Mouse (Mus musculus): Measurements from ENCODE around the gene Polg2. TPM values are rescaled to one million over a fixed set of nuclear protein-coding genes. Genes with fewer than 3 reads are reported as not detected.
"Not testable (repeated sequence)": the region's sequence is repeated elsewhere in the genome, so short reads cannot be mapped to it uniquely, and the experiment has no call there.

Gene Polg2
- total and polyA plus RNA-seq, 3 experiments: 12.1 to 12.5 (median 12.3) TPM

DNA sequence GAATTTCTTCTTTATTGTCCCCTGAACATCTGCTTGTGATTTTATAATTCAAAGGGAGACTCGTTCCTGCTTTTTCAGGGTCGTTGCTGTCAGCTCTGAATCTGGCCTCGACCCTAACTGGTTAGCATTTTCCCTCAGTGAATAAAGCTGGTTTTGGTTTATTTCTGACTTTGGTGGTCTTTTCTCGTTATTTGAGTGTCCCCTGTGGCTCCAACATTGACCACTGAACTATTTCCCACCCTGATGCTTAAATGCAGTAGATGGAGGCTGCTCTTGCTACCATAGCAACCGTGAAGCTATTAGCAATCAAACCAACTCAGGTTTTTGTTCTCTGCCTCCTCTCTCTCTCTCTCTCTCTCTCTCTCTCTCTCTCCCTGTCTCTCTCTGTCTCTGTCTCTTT is 51.4 kb downstream of the Polg2 start:
- Histone ChIP-seq H3K9me3 (replicated peaks; ENCODE audit: low read length) (peaks cover 12% of the 10 kb centered on the region), H3K79me2 (replicated peaks; ENCODE audit: control insufficient read depth, extremely low read depth, insufficient read depth, poor library complexity, severe bottlenecking) (no peaks in the 10 kb centered on the region; the same call in 1 of the 2 replicates), H3K4me1 (ENCODE audit: control insufficient read depth in 1 of 2, insufficient read depth in 2 of 2) (peaks cover 8 to 33% of the 10 kb centered on the region in 2 experiments), H3K4me3 (replicated peaks in 1 of 3; ENCODE audit: low read depth in 2 of 3, low read length in 2 of 3, poor library complexity in 1 of 3) (no peak overlapping the region), H3K9ac (ENCODE audit: insufficient read depth, low read depth) (no peak overlapping the region), H3K36me3 (replicated peaks in 1 of 2; ENCODE audit: control insufficient read depth in 1 of 2, insufficient read depth in 1 of 2, low read length in 1 of 2) (peaks cover 16 to 30% of the 10 kb centered on the region in 2 experiments), H3K27me3 (replicated peaks) (no peaks in the 10 kb centered on the region), H3K27ac (ENCODE audit: insufficient read depth, low read depth) (no peak overlapping the region), H3K4me2 (ENCODE audit: insufficient read depth, low read depth, poor library complexity, severe bottlenecking) (no peak overlapping the region)
- no peak for DNase-seq (ENCODE audit: extremely low read depth)
- dilution Hi-C loops (cut with MboI; ENCODE audit: extremely low pct_ligation_motif_present, extremely low pct_unique_long_range_greater_than_20kb, low sequenced_read_pairs): no loop called here
- in situ Hi-C loops (cut with MboI; ENCODE audit: low pct_ligation_motif_present, low pct_unique_long_range_greater_than_20kb, low sequenced_read_pairs): no loop called here
- no peak for TF ChIP-seq MAFK (IDR thresholded peaks at IDR 0.05; ENCODE audit: insufficient replicate concordance, low read length)
- no peak for TF ChIP-seq ETS1 (conservative IDR thresholded peaks at IDR 0.05; ENCODE audit: low read depth, low read length)
- no peak for TF ChIP-seq SMC3 (IDR thresholded peaks at IDR 0.05; ENCODE audit: low read depth, low read length)
- TF ChIP-seq TCF12 (IDR thresholded peaks at IDR 0.05; ENCODE audit: low read depth, low read length): no peak
- no peak for TF ChIP-seq ZMIZ1 (IDR thresholded peaks at IDR 0.05; ENCODE audit: low read depth, low read length)
- TF ChIP-seq MYC (IDR thresholded peaks at IDR 0.05; ENCODE audit: low read depth, low read length): no peak
- no peak for TF ChIP-seq BHLHE40 (IDR thresholded peaks at IDR 0.05; ENCODE audit: low read depth, low read length)
- TF ChIP-seq TBP (conservative IDR thresholded peaks at IDR 0.05; ENCODE audit: low read depth, low read length): no peak
- no peak for TF ChIP-seq EP300 (IDR thresholded peaks at IDR 0.05; ENCODE audit: low read length)
- TF ChIP-seq ZKSCAN1 (IDR thresholded peaks at IDR 0.05; ENCODE audit: borderline replicate concordance, low read depth, low read length): no peak
- no peak for TF ChIP-seq NRF1 (IDR thresholded peaks at IDR 0.05; ENCODE audit: low read depth, low read length)
- no peak for TF ChIP-seq RAD21 (IDR thresholded peaks at IDR 0.05; ENCODE audit: low read depth, low read length)
- TF ChIP-seq POLR2A (IDR thresholded peaks at IDR 0.05; ENCODE audit: low read depth, low read length): no peak

DNA sequence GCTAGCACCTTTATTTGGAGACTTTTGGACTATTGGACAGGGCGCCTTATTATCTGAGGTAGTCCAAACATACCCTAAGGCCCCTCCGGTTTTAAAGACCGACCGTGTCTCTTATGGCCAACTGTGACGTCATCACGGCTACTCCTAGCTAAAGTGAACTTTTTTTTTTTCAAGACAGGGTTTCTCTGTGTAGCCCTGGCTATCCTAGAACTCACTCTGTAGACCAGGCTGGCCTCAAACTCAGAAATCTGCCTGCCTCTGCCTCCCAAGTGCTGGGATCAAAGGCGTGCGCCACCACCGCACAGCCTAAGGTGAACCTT is 54.5 kb downstream of the Polg2 start:
- DNase-seq (ENCODE audit: extremely low read depth); H3K9me3 ChIP-seq (replicated peaks; ENCODE audit: low read length); in situ Hi-C loops (cut with MboI; ENCODE audit: low pct_ligation_motif_present, low pct_unique_long_range_greater_than_20kb, low sequenced_read_pairs); H3K27me3 ChIP-seq (replicated peaks); H3K4me2 ChIP-seq (ENCODE audit: insufficient read depth, low read depth, poor library complexity, severe bottlenecking); dilution Hi-C loops (cut with MboI; ENCODE audit: extremely low pct_ligation_motif_present, extremely low pct_unique_long_range_greater_than_20kb, low sequenced_read_pairs); H3K79me2 ChIP-seq (replicated peaks; ENCODE audit: control insufficient read depth, extremely low read depth, insufficient read depth, poor library complexity, severe bottlenecking); H3K4me3 ChIP-seq (replicated peaks in 1 of 3; ENCODE audit: low read depth in 2 of 3, low read length in 2 of 3, poor library complexity in 1 of 3); H3K9ac ChIP-seq (ENCODE audit: insufficient read depth, low read depth); H3K27ac ChIP-seq (ENCODE audit: insufficient read depth, low read depth): not testable (repeated sequence)
- H3K4me1 ChIP-seq (ENCODE audit: control insufficient read depth in 1 of 2, insufficient read depth in 2 of 2): peaks cover 13 to 43% of the 10 kb centered on the region in 2 experiments
- peaks cover 0 to 12% of the 10 kb centered on the region in 2 experiments for H3K36me3 ChIP-seq (replicated peaks in 1 of 2; ENCODE audit: control insufficient read depth in 1 of 2, insufficient read depth in 1 of 2, low read length in 1 of 2)

DNA sequence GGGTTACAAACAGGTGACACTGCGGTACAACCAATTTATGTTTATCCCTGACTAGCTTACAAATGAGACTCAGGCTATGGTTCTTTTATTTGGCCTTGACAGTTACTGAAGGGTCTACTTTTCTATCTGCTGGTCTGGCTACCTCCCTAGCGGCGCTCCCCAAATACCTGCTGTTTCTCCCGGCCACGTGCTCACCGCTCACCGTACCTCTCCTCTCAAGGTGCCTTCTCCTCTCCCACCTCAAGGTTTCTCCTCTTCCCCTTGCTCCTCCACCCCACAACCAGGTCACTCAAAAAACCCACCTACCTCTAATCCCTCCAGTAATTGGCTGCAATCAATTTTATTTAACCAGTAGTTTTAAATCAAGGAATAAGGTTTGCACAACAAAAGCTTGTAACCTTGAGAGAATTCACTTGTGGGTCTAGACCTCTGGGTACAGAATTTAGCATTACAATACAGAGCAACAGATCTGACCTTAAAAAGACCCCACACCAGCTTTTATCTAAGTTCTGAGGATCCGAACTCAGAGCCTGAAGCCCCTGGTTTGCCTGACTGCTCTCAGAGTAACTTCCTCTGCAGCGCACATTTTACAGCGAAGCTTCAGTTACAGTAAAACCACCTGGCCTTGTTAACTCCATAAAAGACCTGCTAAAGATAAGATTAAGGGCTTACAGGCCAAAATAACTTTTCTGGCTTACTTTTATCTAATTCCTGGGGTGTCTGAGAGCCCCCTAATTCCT is 55.0 kb downstream of the Polg2 start:
- dilution Hi-C loops (cut with MboI; ENCODE audit: extremely low pct_ligation_motif_present, extremely low pct_unique_long_range_greater_than_20kb, low sequenced_read_pairs) (no loop called here), in situ Hi-C loops (cut with MboI; ENCODE audit: low pct_ligation_motif_present, low pct_unique_long_range_greater_than_20kb, low sequenced_read_pairs) (no loop called here)
- Histone ChIP-seq H3K4me2 (ENCODE audit: insufficient read depth, low read depth, poor library complexity, severe bottlenecking) (no peak overlapping the region), H3K36me3 (replicated peaks in 1 of 2; ENCODE audit: control insufficient read depth in 1 of 2, insufficient read depth in 1 of 2, low read length in 1 of 2) (peaks cover 0 to 13% of the 10 kb centered on the region in 2 experiments), H3K4me3 (replicated peaks in 1 of 3; ENCODE audit: low read depth in 2 of 3, low read length in 2 of 3, poor library complexity in 1 of 3) (no peak overlapping the region), H3K27ac (ENCODE audit: insufficient read depth, low read depth) (no peak overlapping the region), H3K9ac (ENCODE audit: insufficient read depth, low read depth) (no peak overlapping the region), H3K9me3 (replicated peaks; ENCODE audit: low read length) (no peaks in the 10 kb centered on the region), H3K27me3 (replicated peaks) (no peaks in the 10 kb centered on the region), H3K4me1 (ENCODE audit: control insufficient read depth in 1 of 2, insufficient read depth in 2 of 2) (peaks cover 13 to 44% of the 10 kb centered on the region in 2 experiments), H3K79me2 (replicated peaks; ENCODE audit: control insufficient read depth, extremely low read depth, insufficient read depth, poor library complexity, severe bottlenecking) (no peaks in the 10 kb centered on the region)
- no peak for DNase-seq (ENCODE audit: extremely low read depth)
- TF ChIP-seq MAFK (IDR thresholded peaks at IDR 0.05; ENCODE audit: insufficient replicate concordance, low read length) (no peak), ZC3H11A (IDR thresholded peaks at IDR 0.05; ENCODE audit: low read depth, low read length) (no peak), SMC3 (IDR thresholded peaks at IDR 0.05; ENCODE audit: low read depth, low read length) (no peak), EP300 (IDR thresholded peaks at IDR 0.05; ENCODE audit: low read length) (no peak), BHLHE40 (IDR thresholded peaks at IDR 0.05; ENCODE audit: low read depth, low read length) (no peak), RCOR1 (conservative IDR thresholded peaks at IDR 0.05; ENCODE audit: low read depth, low read length) (no peak), RAD21 (IDR thresholded peaks at IDR 0.05; ENCODE audit: low read depth, low read length) (no peak), HCFC1 (IDR thresholded peaks at IDR 0.05; ENCODE audit: low read depth, low read length) (no peak)
